ENCODE assay signal across 7 mouse cellular contexts in genomic region chr19:45486206-45486991, GRCm38 (mm10).
A peak's percentile ranks its signal among the peaks of the same experiment; 100 is the strongest.
DNase-seq lines count a peak whose midpoint lies in the region.

No protein-coding gene starts in this region.

- peak; percentile 63 for DNase-seq in heart, adult 11 months
- no peak for DNase-seq in heart, adult 8-10 months (ENCODE audit: low spot score)
- DNase-seq in ovary, adult 18-20 months (ENCODE audit: low spot score), result peak; percentile 31
- no peak for DNase-seq in ovary, postnatal 10 days (ENCODE audit: low spot score)
- peak; percentile 68 to 76 for DNase-seq in adrenal gland, postnatal 36 days
- peak; percentile 53 for DNase-seq in thymus, postnatal 4 days
- no peak for DNase-seq in frontal cortex, postnatal 25 days (ENCODE audit: low spot score in 2 of 2)

Comparison
In these comparisons a context has a peak if more than half of its experiments do, and no peak if none do; other contexts are left out.
1. DNase-seq: peak in heart, adult 11 months (single experiment), ovary, adult 18-20 months (single experiment), adrenal gland, postnatal 36 days (2 of 2) and thymus, postnatal 4 days (single experiment); none in heart, adult 8-10 months (single experiment), ovary, postnatal 10 days (single experiment) and frontal cortex, postnatal 25 days (0 of 2).